In genomic region chr19:42341183-42341582, GRCm38 (mm10) we compare ENCODE assay signal across 10 mouse cellular contexts.
DNase-seq lines count a peak whose midpoint lies in the region; ATAC-seq and TF ChIP-seq lines count a peak whose summit lies in the region.
"Had no signal": no experiment of that assay in that cellular context is flagged by ENCODE, and none has a peak within 500 bp of the region (broad histone marks: within the 10 kb centered on the region; RNA-seq: fewer than 3 reads in every experiment).

No protein-coding gene starts in this region.

- peak; percentile 51 for TF ChIP-seq CTCF in hindbrain, postnatal 0 days (IDR thresholded peaks at IDR 0.05; ENCODE audit: low read depth)
- TF ChIP-seq CTCF in small intestine, adult 2 months (IDR thresholded peaks at IDR 0.05; ENCODE audit: extremely low read depth, insufficient read length, insufficient replicate concordance, low read depth, low read length): peak; percentile 32; the same call in 1 of the 2 replicates

- no peak overlapping the region for H3K27ac ChIP-seq in hindbrain, postnatal 0 days
- H3K27ac ChIP-seq in hindbrain, embryonic 12.5 days: no peak overlapping the region
- H3K27ac ChIP-seq in small intestine, adult 2 months (ENCODE audit: insufficient read depth, low read depth, low read length): no peak overlapping the region
- H3K27ac ChIP-seq: macrophage; stomach, embryonic 15.5 days had no signal

- TF ChIP-seq POLR2A in small intestine, adult 2 months (IDR thresholded peaks at IDR 0.05; ENCODE audit: low read depth, low read length): no peak

- H3K9me3 ChIP-seq in hindbrain, postnatal 0 days (ENCODE audit: low read length): no peaks in the 10 kb centered on the region
- H3K9me3 ChIP-seq in hindbrain, embryonic 12.5 days (replicated peaks): no peaks in the 10 kb centered on the region
- H3K9me3 ChIP-seq: stomach, embryonic 15.5 days had no signal

- WGBS in hindbrain, postnatal 0 days: 55% methylated on average over 6 of the region's 6 CpGs
- WGBS in hindbrain, embryonic 12.5 days: 40% methylated on average over 6 of the region's 6 CpGs
- 50% methylated on average over 6 of the region's 6 CpGs for WGBS in small intestine, adult 2 months

- no peak overlapping the region for H3K4me3 ChIP-seq in hindbrain, postnatal 0 days (ENCODE audit: low read length)
- no peak overlapping the region for H3K4me3 ChIP-seq in hindbrain, embryonic 12.5 days
- no peak overlapping the region for H3K4me3 ChIP-seq in small intestine, adult 2 months (ENCODE audit: low read depth, low read length)
- H3K4me3 ChIP-seq: stomach, embryonic 15.5 days had no signal

- no peaks in the 10 kb centered on the region for H3K4me1 ChIP-seq in hindbrain, postnatal 0 days (ENCODE audit: insufficient read depth, low read length)
- H3K4me1 ChIP-seq in hindbrain, embryonic 12.5 days: no peaks in the 10 kb centered on the region
- H3K4me1 ChIP-seq in small intestine, adult 2 months (ENCODE audit: control insufficient read depth, insufficient read depth, insufficient read length, low read length): no peaks in the 10 kb centered on the region
- H3K4me1 ChIP-seq: stomach, embryonic 15.5 days had no signal

- peak; percentile 38 for DNase-seq in hindbrain, postnatal 0 days (ENCODE audit: low spot score)
- peak; percentile 44 for DNase-seq in right cerebral cortex, postnatal 14 days
- no peak for DNase-seq in right cerebral cortex, adult 2 months (ENCODE audit: low spot score in 2 of 2)
- peak; percentile 2 for DNase-seq in c-Kit-negative CD71-positive TER-119-positive erythroid progenitor cells, embryonic 14.5 days (ENCODE audit: low read depth, low spot score)

- no peak overlapping the region for H3K9ac ChIP-seq in hindbrain, postnatal 0 days (replicated peaks; ENCODE audit: low read length)
- no peak overlapping the region for H3K9ac ChIP-seq in hindbrain, embryonic 12.5 days
- H3K9ac ChIP-seq: stomach, embryonic 15.5 days had no signal

- no peak overlapping the region for H3K4me2 ChIP-seq in hindbrain, postnatal 0 days (ENCODE audit: low read depth, low read length)
- no peak overlapping the region for H3K4me2 ChIP-seq in hindbrain, embryonic 12.5 days (replicated peaks)
- H3K4me2 ChIP-seq: stomach, embryonic 15.5 days had no signal

- H3K27me3 ChIP-seq in hindbrain, postnatal 0 days (ENCODE audit: insufficient read depth, low read length): no peaks in the 10 kb centered on the region
- no peaks in the 10 kb centered on the region for H3K27me3 ChIP-seq in hindbrain, embryonic 12.5 days
- no peaks in the 10 kb centered on the region for H3K27me3 ChIP-seq in small intestine, adult 2 months (ENCODE audit: control insufficient read depth, insufficient read depth, low read length)
- H3K27me3 ChIP-seq: stomach, embryonic 15.5 days had no signal

- H3K36me3 ChIP-seq in hindbrain, postnatal 0 days (ENCODE audit: insufficient read depth, low read length): no peaks in the 10 kb centered on the region
- H3K36me3 ChIP-seq in hindbrain, embryonic 12.5 days: no peaks in the 10 kb centered on the region
- H3K36me3 ChIP-seq in small intestine, adult 2 months (ENCODE audit: control insufficient read depth, insufficient read depth, low read length): no peaks in the 10 kb centered on the region
- H3K36me3 ChIP-seq: stomach, embryonic 15.5 days had no signal

- no peak for ATAC-seq in hindbrain, postnatal 0 days
- no peak for ATAC-seq in hindbrain, embryonic 12.5 days (ENCODE audit: low FRiP score)
- no peak for ATAC-seq in granulocyte monocyte progenitor cell, adult 5-6 weeks (replicated peaks; ENCODE audit: poor library complexity, severe bottlenecking)
- ATAC-seq in activated CD4-positive, CD25-positive, alpha-beta regulatory T cell, adult 4 months: no peak

Comparison
In these comparisons a context has a peak if more than half of its experiments do, and no peak if none do; other contexts are left out.
1. DNase-seq: peak in hindbrain, postnatal 0 days (single experiment), right cerebral cortex, postnatal 14 days (single experiment) and c-Kit-negative CD71-positive TER-119-positive erythroid progenitor cells, embryonic 14.5 days (single experiment); none in right cerebral cortex, adult 2 months (0 of 2).